Mouse (Mus musculus): ENCODE results near the gene Wdr92. TPM values are rescaled to one million over a fixed set of nuclear protein-coding genes. Genes with fewer than 3 reads are reported as not detected.

Wdr92 gene
- total RNA-seq (2023), result 10 to 100 TPM in 1 of 2 experiments, 1 to 10 TPM in 1; 9.8 to 11.7 TPM

GRCm38 (mm10) chr11:17181807-17182206 lies at the start of gene Wdr92:
TSS of gene Wdr92 (plus strand) at chr11:17182107.

DNA sequence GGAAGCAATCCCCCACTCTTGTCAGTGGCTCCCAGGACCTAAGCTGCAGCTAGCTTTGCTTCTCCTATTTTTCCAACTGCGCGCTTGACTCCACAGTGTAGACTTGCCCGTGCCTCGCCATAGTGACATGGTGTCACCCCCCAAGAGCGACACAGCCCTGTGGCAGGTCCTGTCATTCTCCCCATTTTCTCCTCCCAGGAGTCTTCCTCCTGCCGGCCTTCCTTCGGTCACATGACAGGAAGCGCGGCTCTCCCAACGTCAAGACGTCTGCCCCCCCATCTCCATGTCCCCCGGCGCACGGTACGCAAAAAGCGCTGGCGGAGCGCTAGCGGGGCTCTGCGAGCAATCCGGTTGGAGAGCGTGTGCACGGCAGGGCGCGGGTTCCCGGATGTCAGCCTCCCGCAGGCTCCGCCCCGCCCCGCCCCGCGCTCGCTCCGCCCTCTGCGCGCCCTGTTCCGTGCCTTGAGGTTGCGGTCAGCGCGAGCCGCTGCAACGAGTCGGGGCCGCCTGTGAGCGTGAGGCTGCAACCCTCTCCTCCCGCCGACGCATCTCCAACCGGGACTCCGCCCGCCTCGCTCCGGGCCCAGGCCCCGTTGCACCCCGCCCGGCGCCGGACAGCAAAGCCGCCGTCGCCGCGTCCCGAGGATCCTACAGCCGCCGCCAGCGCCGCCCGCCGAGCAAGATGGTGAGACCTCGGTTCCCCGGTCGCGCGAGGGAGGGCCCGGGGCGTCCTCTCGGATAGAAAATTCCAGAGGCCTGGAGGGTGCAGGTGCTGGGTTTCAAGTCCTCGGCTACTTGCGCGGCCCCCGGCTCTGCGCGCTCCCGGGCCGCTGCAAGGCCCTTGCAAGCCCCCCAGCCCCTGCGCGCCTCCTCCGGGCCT lies 22.8 kb upstream of the Wdr92 start, which contains the start of gene Ppp3r1:
TSS of gene Ppp3r1 (plus strand) at position 406 of the 880 bp plus-strand sequence.

DNA sequence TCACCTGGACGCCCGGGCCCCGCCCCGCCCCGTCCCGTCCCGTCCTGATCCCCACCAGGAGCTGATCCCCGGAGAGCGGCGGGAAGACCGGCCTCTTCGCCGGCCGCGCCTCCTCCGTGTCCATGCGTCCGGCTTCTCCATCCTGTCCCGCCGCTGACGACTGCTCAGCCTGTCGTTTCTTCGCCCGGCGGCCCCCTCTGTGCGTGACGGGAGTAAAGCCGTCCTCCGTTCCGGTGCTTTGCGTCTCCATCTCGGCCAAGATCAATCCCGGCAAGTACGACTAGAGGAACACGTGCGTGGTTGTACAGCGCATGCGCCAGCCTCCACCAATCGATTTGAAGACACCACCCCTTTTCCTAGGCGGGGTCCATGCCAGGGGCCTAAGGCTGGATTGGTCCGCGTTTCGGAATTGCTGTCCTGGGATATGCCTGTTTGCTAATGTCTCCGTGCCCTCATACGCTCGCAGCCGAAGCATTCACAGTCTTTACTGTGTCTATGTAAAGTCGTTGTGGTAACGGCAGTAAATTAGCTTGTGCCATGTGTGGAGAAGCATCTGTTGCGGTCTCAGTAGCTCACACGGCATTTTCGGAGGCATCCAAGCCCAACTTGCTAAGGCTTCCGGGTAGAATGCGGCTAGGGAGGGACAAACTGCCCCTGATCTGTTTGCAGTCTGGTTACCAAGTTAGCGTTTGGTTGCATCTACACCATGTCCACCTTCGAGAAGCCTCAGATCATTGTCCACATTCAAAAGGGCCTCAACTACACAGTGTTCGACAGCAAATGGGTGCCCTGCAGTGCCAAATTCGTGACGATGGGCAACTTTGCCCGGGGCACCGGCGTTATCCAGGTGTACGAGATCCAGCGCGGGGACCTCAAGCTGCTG lies 29.6 kb downstream of the Wdr92 start, which contains the start of gene Pno1:
TSS of gene Pno1 (minus strand) at position 311 of the 883 bp plus-strand sequence.

DNA sequence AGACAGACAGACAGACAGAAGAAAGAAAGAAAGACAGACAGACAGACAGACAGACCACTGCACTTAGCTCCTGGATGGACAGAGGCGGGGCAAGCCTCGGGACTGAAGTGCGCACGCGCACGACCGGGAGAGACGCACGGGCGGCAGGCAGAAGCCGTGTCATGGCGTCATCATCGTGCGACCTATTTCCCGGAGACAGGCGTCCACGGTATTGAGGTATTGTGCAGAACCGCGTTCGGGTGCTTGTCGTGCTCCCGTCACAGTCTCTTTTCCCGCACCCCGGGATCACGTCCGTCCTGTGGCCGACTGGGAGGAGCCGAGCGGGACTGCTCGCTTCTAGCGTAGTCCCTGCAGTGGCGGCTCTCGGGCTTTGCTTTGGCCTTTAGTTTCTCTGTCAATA lies 75.5 kb downstream of the Wdr92 start, which contains the start of gene C1d:
TSS of gene C1d (plus strand) at position 137 of the 400 bp plus-strand sequence.

Other genes starting within 250 kb of the Wdr92 start
- 1 to 10 TPM; 4.3 TPM for gene Fbxo48, start 230.7 kb upstream of the Wdr92 start, total RNA-seq (2023)
- gene Cnrip1, start 130.5 kb upstream of the Wdr92 start, total RNA-seq (2023), result 10 to 100 TPM; 16.8 to 22.1 TPM
- 100 to 1,000 TPM; 193 to 200 TPM for gene Plek, start 129.7 kb upstream of the Wdr92 start, total RNA-seq (2023)
- gene Ppp3r1, start 22.8 kb upstream of the Wdr92 start, total RNA-seq (2023), result 100 to 1,000 TPM; 107 to 110 TPM
- gene Pno1, start 29.5 kb downstream of the Wdr92 start, total RNA-seq (2023), result 10 to 100 TPM; 19.8 to 20.1 TPM
- 10 to 100 TPM; 40.0 to 49.5 TPM for gene C1d, start 75.5 kb downstream of the Wdr92 start, total RNA-seq (2023)